Mouse (Mus musculus): Measurements from ENCODE around the gene Olfr18.
A peak's percentile ranks its signal among the peaks of the same experiment; 100 is the strongest.
"Not testable (repeated sequence)": the region's sequence is repeated elsewhere in the genome, so short reads cannot be mapped to it uniquely, and the experiment has no call there.

Gene Olfr18

DNA sequence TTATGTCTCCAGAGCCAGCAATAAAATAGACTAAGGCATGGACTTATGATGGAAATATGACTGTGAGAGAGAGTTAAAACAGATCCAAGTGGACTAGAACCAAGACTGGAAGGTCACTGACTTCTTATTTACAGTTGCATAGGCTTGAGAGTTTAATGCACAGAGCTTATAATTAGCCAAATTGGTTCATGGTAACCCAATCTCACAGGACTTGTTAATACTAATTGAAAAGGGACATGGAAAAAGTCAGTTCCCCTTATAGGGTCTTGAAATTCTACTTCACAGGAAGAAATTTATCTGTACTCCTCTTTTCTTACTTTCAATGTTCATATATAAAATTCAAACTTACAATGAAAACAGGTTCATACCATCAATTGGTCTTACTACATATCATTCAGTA is at the start of gene Olfr18:
TSS of gene Olfr18 (minus strand) at position 101 of the 400 bp plus-strand sequence.
- no peak for DNase-seq (ENCODE audit: low spot score)

DNA sequence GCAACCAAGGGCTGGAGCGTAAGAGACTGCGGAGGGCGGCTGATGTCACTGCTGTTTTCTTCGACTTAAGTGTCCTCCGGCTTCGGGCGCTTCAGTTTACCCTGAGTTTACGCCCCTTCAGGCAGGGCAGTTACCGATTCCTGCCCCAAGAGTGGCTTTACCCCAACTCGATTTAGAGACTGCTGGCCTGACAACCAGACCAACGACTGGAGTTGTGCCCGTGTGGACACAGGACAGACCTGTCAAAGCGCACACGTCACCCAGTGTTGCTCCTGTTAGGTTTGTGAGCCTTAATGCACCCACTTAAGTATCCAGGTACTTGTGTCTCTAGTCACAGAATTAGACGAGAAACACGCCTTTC is 49.4 kb upstream of the Olfr18 start:
- no peak for DNase-seq (ENCODE audit: low spot score)

DNA sequence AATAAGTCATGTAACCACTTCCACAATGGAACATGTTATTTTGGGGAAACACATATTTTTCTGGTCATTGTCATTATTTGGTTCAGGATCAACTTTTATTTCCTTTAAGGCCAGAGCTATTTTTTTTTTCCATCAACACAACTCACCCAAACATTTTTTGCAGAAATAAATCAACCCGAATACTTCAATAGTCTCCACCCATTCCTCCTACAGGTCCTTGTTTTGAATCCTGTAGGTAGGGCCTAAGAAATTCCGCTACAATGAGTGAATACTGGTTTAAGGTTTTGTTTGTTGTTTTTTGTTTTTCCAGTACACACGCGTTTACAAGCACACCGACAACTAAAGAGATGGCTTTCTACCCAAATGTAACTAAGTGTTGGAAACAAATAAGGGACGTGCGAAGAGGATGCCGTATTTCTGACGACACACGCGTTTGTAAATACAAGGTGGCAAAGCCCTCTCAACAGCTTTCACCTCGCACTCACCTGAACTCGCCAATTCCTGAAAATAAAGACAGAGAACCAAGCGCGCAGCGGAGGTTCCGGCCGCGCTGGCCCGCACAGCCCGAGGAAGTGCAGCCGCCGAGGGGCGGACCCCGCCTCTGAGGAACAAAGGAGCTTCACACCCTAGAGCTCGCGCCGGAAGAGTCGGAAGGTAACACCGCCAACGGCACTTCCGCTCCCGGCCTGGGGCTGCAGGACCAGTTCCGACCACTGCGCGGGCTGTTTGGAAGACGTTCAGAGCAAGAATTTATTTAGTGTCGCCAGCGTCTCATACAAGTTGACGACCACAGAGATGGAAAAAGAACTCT is 48.8 kb upstream of the Olfr18 start, which contains the start of gene Zfp560:
TSS of gene Zfp560 (minus strand) at position 646 of the 811 bp plus-strand sequence.
- peak; percentile 66 for DNase-seq (ENCODE audit: low spot score)

DNA sequence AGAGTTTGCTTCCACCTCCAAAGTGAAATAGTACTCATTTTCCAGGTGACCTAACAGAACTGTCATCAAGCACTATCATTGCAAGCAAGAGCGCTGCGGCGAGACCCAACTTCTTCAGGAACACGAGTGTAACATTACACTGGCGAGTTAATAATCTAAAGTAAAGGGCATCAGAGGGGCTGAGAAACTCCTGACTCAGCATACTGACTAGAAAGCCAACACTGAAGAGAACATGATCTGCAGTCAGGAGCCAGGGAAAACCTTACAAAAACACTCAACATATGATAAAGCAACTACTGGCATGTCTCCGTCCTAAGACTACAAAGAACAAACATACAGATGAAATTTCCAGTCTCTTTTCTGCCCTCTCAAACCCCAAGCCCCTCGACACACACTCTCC is 47.8 kb upstream of the Olfr18 start:
- no peak for DNase-seq (ENCODE audit: low spot score)

GRCm38 (mm10) chr9:20374712-20375111 is 38.8 kb upstream of the Olfr18 start:
- DNase-seq (ENCODE audit: low spot score), result no peak

- DNase-seq (ENCODE audit: low spot score), result no peak
These were observed 31.4 kb upstream of the Olfr18 start for GRCm38 (mm10) chr9:20367311-20367710.

- DNase-seq (ENCODE audit: low spot score), result no peak
These were observed 12.6 kb upstream of the Olfr18 start for GRCm38 (mm10) chr9:20348501-20348900.

DNA sequence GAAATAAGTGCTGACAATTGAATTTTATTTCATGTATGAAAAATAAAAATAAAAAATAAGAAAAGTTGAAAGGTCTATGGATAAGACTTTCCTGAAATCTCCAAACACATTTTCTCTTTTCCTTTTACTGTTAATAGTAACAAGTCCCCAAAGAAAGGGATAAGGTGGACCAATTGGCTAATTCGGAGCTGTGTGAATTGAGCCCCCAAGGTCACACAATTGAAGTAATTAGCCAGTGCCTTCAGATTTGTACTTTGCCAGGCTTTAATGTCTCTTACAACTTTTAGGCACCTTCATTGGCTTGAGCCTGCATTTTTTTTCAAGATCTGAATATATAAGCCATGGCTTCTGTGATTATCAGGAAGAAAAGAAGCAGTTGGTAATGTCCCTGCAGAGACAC is 37.7 kb downstream of the Olfr18 start, which contains the start of gene Olfr873:
TSS of gene Olfr873 (plus strand) at position 301 of the 400 bp plus-strand sequence.
- DNase-seq (ENCODE audit: low spot score), result no peak

DNA sequence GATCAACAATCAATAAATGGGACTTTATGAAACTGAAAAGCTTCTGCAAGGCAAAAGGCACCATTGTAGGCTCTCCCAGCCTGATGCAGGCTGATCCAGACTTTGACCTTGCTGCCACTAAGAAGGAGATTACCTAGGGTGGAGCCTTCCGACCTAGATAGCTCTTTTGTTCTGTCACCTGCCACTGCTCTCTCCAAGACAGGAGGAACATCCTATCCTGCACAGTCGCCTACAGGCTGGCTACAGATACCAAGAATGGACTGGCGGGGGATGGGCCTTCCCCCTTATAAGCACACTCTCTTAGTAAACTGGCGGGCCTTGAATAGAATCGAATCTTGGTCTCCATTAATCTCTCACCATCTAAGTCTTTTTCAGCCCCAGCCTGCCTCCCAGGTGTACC is 40.3 kb downstream of the Olfr18 start:
- DNase-seq (ENCODE audit: low spot score), result not testable (repeated sequence)

- no peak for DNase-seq (ENCODE audit: low spot score)
These were observed 53.8 kb downstream of the Olfr18 start, which contains the start of gene Olfr39 for GRCm38 (mm10) chr9:20282051-20282450. Gene Olfr39 (plus strand): TSS chr9:20282351.
